Mouse (Mus musculus) neural tube, embryonic 11.5 days (tissue): ENCODE measurements around the gene Cbr3. TPM values are rescaled to one million over a fixed set of nuclear protein-coding genes. Genes with fewer than 3 reads are reported as not detected.

Experiments
- ATAC-seq: fragments of 200-750 bp; cut with Nextera tagmentation; 2 replicates; pipeline ENCODE4 v1.8.0; 2017; ENCODE audit warnings: moderate number of reproducible peaks, mild to moderate bottlenecking, moderate TSS enrichment, moderate library complexity; ENCODE audit not compliant: insufficient read depth, low FRiP score, low TSS enrichment
- DNase-seq: peaks from one replicate; pipeline ENCODE4 v3.0.0-alpha.2; 2015; ENCODE audit warnings: low spot score
- H3K27ac ChIP-seq: fragments of 300-500 bp; sonication (generic); 2 replicates; pipeline ENCODE4 v1.5.1; 2014; ENCODE audit warnings: low read depth, mild to moderate bottlenecking, low read length
- H3K27me3 ChIP-seq: fragments of 300-500 bp; sonication (generic); 2 replicates; pipeline ENCODE4 v1.6.1; 2014; ENCODE audit warnings: mild to moderate bottlenecking, low read length, mixed read lengths; ENCODE audit not compliant: control insufficient read depth, insufficient read depth
- H3K36me3 ChIP-seq: fragments of 300-500 bp; sonication (generic); 2 replicates; pipeline ENCODE4 v1.6.1; 2014; ENCODE audit warnings: mild to moderate bottlenecking, low read length, moderate library complexity, mixed read lengths; ENCODE audit not compliant: control insufficient read depth, insufficient read depth
- H3K4me1 ChIP-seq: fragments of 300-500 bp; sonication (generic); 2 replicates; pipeline ENCODE4 v1.6.1; 2014; ENCODE audit warnings: low read length, mixed read lengths; ENCODE audit not compliant: control insufficient read depth, insufficient read depth
- H3K4me2 ChIP-seq: fragments of 300-500 bp; sonication (generic); 2 replicates; pipeline ENCODE4 v1.6.1; 2014; ENCODE audit warnings: low read depth, mild to moderate bottlenecking, moderate library complexity
- H3K4me3 ChIP-seq: fragments of 300-500 bp; sonication (generic); 2 replicates; pipeline ENCODE4 v1.5.1; 2014; ENCODE audit warnings: low read depth, low read length
- H3K9ac ChIP-seq: fragments of 300-500 bp; sonication (generic); 2 replicates; pipeline ENCODE4 v1.6.1; 2014; ENCODE audit warnings: mild to moderate bottlenecking, low read length
- H3K9me3 ChIP-seq: fragments of 300-500 bp; sonication (generic); 2 replicates; pipeline ENCODE4 v1.6.1; 2016; ENCODE audit warnings: low read length; ENCODE audit not compliant: control insufficient read depth
- WGBS: fragments of 180-500 bp; shearing (Covaris S2); extraction: QIAGEN DNeasy Blood & Tissue Kit; methylation state at CpG from one replicate; pipeline ENCODE4 v1.1.7; 2014; 5-methylcytosine and 5-hydroxymethylcytosine counted together
- polyA plus RNA-seq: library from polyadenylated mRNA; unstranded; fragments of >200 nt; fragmentation: Nextera tagmentation; extraction: Ambion mirVana; gene quantifications from 2 replicates; pipeline ENCODE4 v1.2.1, GENCODE M21; 2014

Gene Cbr3
- polyA plus RNA-seq, 1 experiment from 2014 or later, result 1.7 TPM

- H3K4me1 ChIP-seq, result peaks cover 4% of the 10 kb centered on the region; the same call in 1 of the 2 replicates
- no peak overlapping the region for H3K27ac ChIP-seq
- peaks cover 6% of the 10 kb centered on the region; the same call in 1 of the 2 replicates for H3K27me3 ChIP-seq
- H3K9ac ChIP-seq, result no peak overlapping the region
- ATAC-seq, result no peak
- H3K9me3 ChIP-seq, result no peaks in the 10 kb centered on the region
- no peak overlapping the region for H3K4me2 ChIP-seq
- peak; percentile 48 for DNase-seq
- 30% methylated on average over 5 of the region's 5 CpGs for WGBS
- H3K36me3 ChIP-seq, result no peaks in the 10 kb centered on the region
- H3K4me3 ChIP-seq, result no peak overlapping the region
Measured at GRCm38 (mm10) chr16:93717299-93717703, 34.3 kb downstream of the Cbr3 start.

GRCm38 (mm10) chr16:93721771-93722170, 38.8 kb downstream of the Cbr3 start:
- H3K36me3 ChIP-seq, result no peaks in the 10 kb centered on the region
- H3K4me1 ChIP-seq, result no peaks in the 10 kb centered on the region; the same call in 1 of the 2 replicates
- H3K4me3 ChIP-seq, result no peak overlapping the region
- H3K9ac ChIP-seq, result no peak overlapping the region
- no peak for ATAC-seq
- no peak for DNase-seq
- H3K27ac ChIP-seq, result no peak overlapping the region
- no peaks in the 10 kb centered on the region for H3K9me3 ChIP-seq
- WGBS, result 94% methylated on average over 5 of the region's 5 CpGs
- H3K27me3 ChIP-seq, result no peaks in the 10 kb centered on the region
- no peak overlapping the region for H3K4me2 ChIP-seq

- WGBS, result 86% methylated on average over 2 of the region's 2 CpGs
- DNase-seq, result no peak
- H3K4me3 ChIP-seq, result no peak overlapping the region
- H3K9ac ChIP-seq, result no peak overlapping the region
- H3K27ac ChIP-seq, result no peak overlapping the region
- H3K4me2 ChIP-seq, result no peak overlapping the region
- ATAC-seq, result no peak
- H3K9me3 ChIP-seq, result no peaks in the 10 kb centered on the region
- H3K27me3 ChIP-seq, result no peaks in the 10 kb centered on the region
- H3K4me1 ChIP-seq, result no peaks in the 10 kb centered on the region
- H3K36me3 ChIP-seq, result no peaks in the 10 kb centered on the region
Measured at GRCm38 (mm10) chr16:93722476-93722875, 39.5 kb downstream of the Cbr3 start.

- H3K9ac ChIP-seq, result no peak overlapping the region
- no peak overlapping the region for H3K27ac ChIP-seq
- no peaks in the 10 kb centered on the region for H3K27me3 ChIP-seq
- no peak overlapping the region for H3K4me3 ChIP-seq
- no peaks in the 10 kb centered on the region for H3K36me3 ChIP-seq
- H3K4me2 ChIP-seq, result no peak overlapping the region
- DNase-seq (no peak), ATAC-seq (no peak)
- no peaks in the 10 kb centered on the region for H3K9me3 ChIP-seq
- WGBS, result 76% methylated on average over 8 of the region's 8 CpGs
- no peaks in the 10 kb centered on the region for H3K4me1 ChIP-seq
Measured at GRCm38 (mm10) chr16:93725417-93726144, 42.6 kb downstream of the Cbr3 start.

- DNase-seq, result no peak
- no peak for ATAC-seq
- Histone ChIP-seq H3K36me3 (no peaks in the 10 kb centered on the region), H3K4me2 (no peak overlapping the region), H3K4me3 (no peak overlapping the region), H3K9ac (no peak overlapping the region), H3K27me3 (no peaks in the 10 kb centered on the region), H3K27ac (no peak overlapping the region), H3K9me3 (no peaks in the 10 kb centered on the region), H3K4me1 (no peaks in the 10 kb centered on the region)
- 90% methylated on average over 4 of the region's 4 CpGs for WGBS
Measured at GRCm38 (mm10) chr16:93726186-93726585, 43.2 kb downstream of the Cbr3 start.

- Histone ChIP-seq H3K9me3 (no peaks in the 10 kb centered on the region), H3K9ac (no peak overlapping the region), H3K4me3 (no peak overlapping the region), H3K27ac (no peak overlapping the region), H3K4me1 (no peaks in the 10 kb centered on the region), H3K36me3 (no peaks in the 10 kb centered on the region), H3K4me2 (no peak overlapping the region), H3K27me3 (no peaks in the 10 kb centered on the region)
- ATAC-seq (no peak), DNase-seq (no peak)
- 75% methylated on average over 9 of the region's 9 CpGs for WGBS
Measured at GRCm38 (mm10) chr16:93728676-93729075, 45.7 kb downstream of the Cbr3 start.

GRCm38 (mm10) chr16:93729801-93730721, 47.0 kb downstream of the Cbr3 start:
- Histone ChIP-seq H3K36me3 (no peaks in the 10 kb centered on the region), H3K9me3 (no peaks in the 10 kb centered on the region), H3K4me3 (no peak overlapping the region), H3K27ac (no peak overlapping the region), H3K4me1 (no peaks in the 10 kb centered on the region), H3K9ac (no peak overlapping the region), H3K27me3 (no peaks in the 10 kb centered on the region), H3K4me2 (no peak overlapping the region)
- WGBS, result 88% methylated on average over 23 of the region's 23 CpGs
- ATAC-seq (no peak), DNase-seq (no peak)

GRCm38 (mm10) chr16:93731310-93731709, 48.3 kb downstream of the Cbr3 start:
- ATAC-seq (no peak), DNase-seq (no peak)
- no peaks in the 10 kb centered on the region for H3K36me3 ChIP-seq
- H3K4me1 ChIP-seq, result no peaks in the 10 kb centered on the region
- no peak overlapping the region for H3K9ac ChIP-seq
- H3K4me3 ChIP-seq, result no peak overlapping the region
- no peak overlapping the region for H3K27ac ChIP-seq
- H3K27me3 ChIP-seq, result no peaks in the 10 kb centered on the region
- no peak overlapping the region for H3K4me2 ChIP-seq
- 91% methylated on average over 8 of the region's 8 CpGs for WGBS
- no peaks in the 10 kb centered on the region for H3K9me3 ChIP-seq
